Mouse (Mus musculus) heart, postnatal 4 days (tissue): ENCODE results near the gene Ubald2. TPM values are rescaled to one million over a fixed set of nuclear protein-coding genes. Genes with fewer than 3 reads are reported as not detected.
"Not testable (repeated sequence)": the region's sequence is repeated elsewhere in the genome, so short reads cannot be mapped to it uniquely, and the experiment has no call there.

Experiments used
- DNase-seq: peaks from one replicate; pipeline ENCODE4 v3.0.0; 2021
- total RNA-seq, 2 experiments: library from RNA; stranded (reverse); gene quantifications; 2 replicates each; pipeline ENCODE4 v1.2.3; 2021

Gene Ubald2
- total RNA-seq, 2 experiments from 2014 or later: 52.8 to 55.5 TPM

GRCm38 (mm10) chr11:116416196-116416943 is 17.5 kb upstream of the Ubald2 start:
- DNase-seq: peak; percentile 44

- DNase-seq: no peak
Observed at GRCm38 (mm10) chr11:116417054-116417453, 16.8 kb upstream of the Ubald2 start.

GRCm38 (mm10) chr11:116418194-116418840 is 15.6 kb upstream of the Ubald2 start:
- DNase-seq: no peak

- DNase-seq: no peak
Observed at GRCm38 (mm10) chr11:116418841-116419462, 14.9 kb upstream of the Ubald2 start.

- DNase-seq: no peak
Observed at GRCm38 (mm10) chr11:116421102-116421501, 12.8 kb upstream of the Ubald2 start.

GRCm38 (mm10) chr11:116422562-116422961 is 11.3 kb upstream of the Ubald2 start:
- DNase-seq: no peak

GRCm38 (mm10) chr11:116423214-116423613 is 10.7 kb upstream of the Ubald2 start:
- no peak for DNase-seq

- no peak for DNase-seq
Observed at GRCm38 (mm10) chr11:116423782-116424620, 9.9 kb upstream of the Ubald2 start.

GRCm38 (mm10) chr11:116424621-116425407 is 9.1 kb upstream of the Ubald2 start:
- no peak for DNase-seq

- not testable (repeated sequence) for DNase-seq
Observed at GRCm38 (mm10) chr11:116426328-116426727, 7.6 kb upstream of the Ubald2 start.

- no peak for DNase-seq
Observed at GRCm38 (mm10) chr11:116426852-116427575, 6.9 kb upstream of the Ubald2 start.

GRCm38 (mm10) chr11:116428872-116429859 is 4.7 kb upstream of the Ubald2 start:
- no peak for DNase-seq

GRCm38 (mm10) chr11:116429862-116430613 is 3.9 kb upstream of the Ubald2 start:
- no peak for DNase-seq

GRCm38 (mm10) chr11:116430723-116431427 is 3.0 kb upstream of the Ubald2 start:
- DNase-seq: no peak

GRCm38 (mm10) chr11:116431428-116432077 is 2.3 kb upstream of the Ubald2 start:
- no peak for DNase-seq

- no peak for DNase-seq
Observed at GRCm38 (mm10) chr11:116432127-116432526, 1.8 kb upstream of the Ubald2 start.

- DNase-seq: no peak
Observed at GRCm38 (mm10) chr11:116432593-116433355, 1.1 kb upstream of the Ubald2 start.
